Mouse (Mus musculus) midbrain, embryonic 12.5 days (tissue): ENCODE data around the gene Btbd10. TPM values are rescaled to one million over a fixed set of nuclear protein-coding genes. Genes with fewer than 3 reads are reported as not detected.

Source experiments
- ATAC-seq: fragments of 200-750 bp; cut with Nextera tagmentation; 2 replicates; pipeline ENCODE4 v1.8.0; 2017; ENCODE audit warnings: low read depth, moderate TSS enrichment, moderate library complexity; ENCODE audit not compliant: low FRiP score
- H3K27ac ChIP-seq: fragments of 300-500 bp; sonication (generic); replicated peaks from 2 replicates; pipeline ENCODE4 v1.5.1; 2016; ENCODE audit warnings: mild to moderate bottlenecking
- H3K27me3 ChIP-seq: fragments of 300-500 bp; sonication (generic); 2 replicates; pipeline ENCODE4 v1.6.1; 2016; ENCODE audit warnings: mild to moderate bottlenecking
- H3K36me3 ChIP-seq: fragments of 300-500 bp; sonication (generic); 2 replicates; pipeline ENCODE4 v1.6.1; 2016
- H3K4me1 ChIP-seq: fragments of 300-500 bp; sonication (generic); 2 replicates; pipeline ENCODE4 v1.6.1; 2016
- H3K4me2 ChIP-seq: fragments of 300-500 bp; sonication (generic); replicated peaks from 2 replicates; pipeline ENCODE4 v1.6.1; 2016; ENCODE audit warnings: mild to moderate bottlenecking, moderate library complexity
- H3K4me3 ChIP-seq: fragments of 300-500 bp; sonication (generic); 2 replicates; pipeline ENCODE4 v1.5.1; 2016; ENCODE audit warnings: mild to moderate bottlenecking
- H3K9ac ChIP-seq: fragments of 300-500 bp; sonication (generic); replicated peaks from 2 replicates; pipeline ENCODE4 v1.6.1; 2016; ENCODE audit warnings: mild to moderate bottlenecking, moderate library complexity
- H3K9me3 ChIP-seq: fragments of 300-500 bp; sonication (generic); 2 replicates; pipeline ENCODE4 v1.6.1; 2016; ENCODE audit warnings: mild to moderate bottlenecking
- WGBS: fragments of 180-500 bp; shearing (Covaris S2); methylation state at CpG from one replicate; pipeline ENCODE4 v1.1.7; 2016; 5-methylcytosine and 5-hydroxymethylcytosine counted together
- polyA plus RNA-seq: library from polyadenylated mRNA; unstranded; fragments of >200 nt; fragmentation: Nextera tagmentation; extraction: Ambion mirVana; gene quantifications from 2 replicates; pipeline ENCODE4 v1.2.1, GENCODE M21; 2016

The Btbd10 gene
- polyA plus RNA-seq, 1 experiment from 2014 or later: 39.8 TPM

- no peak overlapping the region for H3K9ac ChIP-seq
- H3K9me3 ChIP-seq: no peaks in the 10 kb centered on the region
- no peaks in the 10 kb centered on the region for H3K27me3 ChIP-seq
- WGBS: 83% methylated on average over 4 of the region's 4 CpGs
- H3K4me1 ChIP-seq: peaks cover 17% of the 10 kb centered on the region
- no peak overlapping the region for H3K27ac ChIP-seq
- H3K4me2 ChIP-seq: no peak overlapping the region
- no peaks in the 10 kb centered on the region for H3K36me3 ChIP-seq
- no peak for ATAC-seq
- no peak overlapping the region for H3K4me3 ChIP-seq
These were observed 1.8 kb downstream of the Btbd10 start for GRCm38 (mm10) chr7:113367440-113367839.

- Histone ChIP-seq H3K36me3 (no peaks in the 10 kb centered on the region), H3K4me2 (no peak overlapping the region), H3K27ac (no peak overlapping the region), H3K9ac (no peak overlapping the region), H3K4me1 (no peaks in the 10 kb centered on the region), H3K4me3 (no peak overlapping the region), H3K9me3 (no peaks in the 10 kb centered on the region), H3K27me3 (no peaks in the 10 kb centered on the region)
- WGBS: 75% methylated on average over 1 of the region's 1 CpGs
- no peak for ATAC-seq
These were observed 20.1 kb downstream of the Btbd10 start for GRCm38 (mm10) chr7:113349089-113349488.

GRCm38 (mm10) chr7:113347694-113348093 is 21.5 kb downstream of the Btbd10 start:
- H3K9me3 ChIP-seq: no peaks in the 10 kb centered on the region
- no peak for ATAC-seq
- H3K9ac ChIP-seq: no peak overlapping the region
- H3K36me3 ChIP-seq: no peaks in the 10 kb centered on the region
- H3K4me2 ChIP-seq: no peak overlapping the region
- H3K4me3 ChIP-seq: no peak overlapping the region
- H3K27ac ChIP-seq: no peak overlapping the region
- H3K27me3 ChIP-seq: no peaks in the 10 kb centered on the region
- no peaks in the 10 kb centered on the region for H3K4me1 ChIP-seq
- 92% methylated on average over 2 of the region's 2 CpGs for WGBS

- H3K4me2 ChIP-seq: no peak overlapping the region
- H3K27ac ChIP-seq: no peak overlapping the region
- WGBS: 40% methylated on average over 4 of the region's 4 CpGs
- H3K36me3 ChIP-seq: no peaks in the 10 kb centered on the region
- ATAC-seq: no peak
- no peaks in the 10 kb centered on the region for H3K4me1 ChIP-seq
- H3K27me3 ChIP-seq: no peaks in the 10 kb centered on the region
- H3K9ac ChIP-seq: no peak overlapping the region
- H3K9me3 ChIP-seq: no peaks in the 10 kb centered on the region
- H3K4me3 ChIP-seq: no peak overlapping the region
These were observed 21.9 kb downstream of the Btbd10 start for GRCm38 (mm10) chr7:113347271-113347670.

GRCm38 (mm10) chr7:113335250-113335649 is 33.9 kb downstream of the Btbd10 start:
- Histone ChIP-seq H3K4me2 (no peak overlapping the region), H3K36me3 (no peaks in the 10 kb centered on the region), H3K27ac (no peak overlapping the region), H3K4me1 (no peaks in the 10 kb centered on the region), H3K4me3 (no peak overlapping the region), H3K27me3 (no peaks in the 10 kb centered on the region), H3K9ac (no peak overlapping the region), H3K9me3 (no peaks in the 10 kb centered on the region)
- no peak for ATAC-seq
- WGBS: 85% methylated on average over 8 of the region's 8 CpGs

GRCm38 (mm10) chr7:113334036-113334435 is 35.2 kb downstream of the Btbd10 start:
- Histone ChIP-seq H3K27me3 (no peaks in the 10 kb centered on the region), H3K36me3 (no peaks in the 10 kb centered on the region), H3K27ac (no peak overlapping the region), H3K4me3 (no peak overlapping the region), H3K4me1 (no peaks in the 10 kb centered on the region), H3K9ac (no peak overlapping the region), H3K9me3 (no peaks in the 10 kb centered on the region), H3K4me2 (no peak overlapping the region)
- ATAC-seq: no peak

- H3K9ac ChIP-seq: no peak overlapping the region
- peaks cover 21% of the 10 kb centered on the region; the same call in 1 of the 2 replicates for H3K36me3 ChIP-seq
- H3K9me3 ChIP-seq: no peaks in the 10 kb centered on the region
- ATAC-seq: no peak
- H3K4me1 ChIP-seq: peaks cover 6% of the 10 kb centered on the region; the same call in 1 of the 2 replicates
- H3K4me2 ChIP-seq: no peak overlapping the region
- WGBS: 86% methylated on average over 1 of the region's 1 CpGs
- H3K4me3 ChIP-seq: no peak overlapping the region
- H3K27ac ChIP-seq: no peak overlapping the region
- no peaks in the 10 kb centered on the region for H3K27me3 ChIP-seq
These were observed 49.1 kb downstream of the Btbd10 start for GRCm38 (mm10) chr7:113320128-113320527.

- no peak overlapping the region for H3K27ac ChIP-seq
- ATAC-seq: no peak
- H3K36me3 ChIP-seq: 0 out of 2 replicates have a peak, but pooled peaks cover 8% of the 10 kb centered on the region
- H3K9me3 ChIP-seq: no peaks in the 10 kb centered on the region
- H3K9ac ChIP-seq: no peak overlapping the region
- no peaks in the 10 kb centered on the region for H3K4me1 ChIP-seq
- H3K4me3 ChIP-seq: no peak overlapping the region
- H3K4me2 ChIP-seq: no peak overlapping the region
- H3K27me3 ChIP-seq: no peaks in the 10 kb centered on the region
- 18% methylated on average over 2 of the region's 2 CpGs for WGBS
These were observed 57.4 kb downstream of the Btbd10 start for GRCm38 (mm10) chr7:113311784-113312183.

- no peak overlapping the region for H3K27ac ChIP-seq
- H3K4me1 ChIP-seq: no peaks in the 10 kb centered on the region
- H3K4me2 ChIP-seq: no peak overlapping the region
- no peak for ATAC-seq
- 58% methylated on average over 3 of the region's 3 CpGs for WGBS
- H3K27me3 ChIP-seq: no peaks in the 10 kb centered on the region
- H3K36me3 ChIP-seq: no peaks in the 10 kb centered on the region
- no peak overlapping the region for H3K9ac ChIP-seq
- no peak overlapping the region for H3K4me3 ChIP-seq
- no peaks in the 10 kb centered on the region for H3K9me3 ChIP-seq
These were observed 59.1 kb downstream of the Btbd10 start for GRCm38 (mm10) chr7:113310136-113310535.

- H3K36me3 ChIP-seq: peaks cover 5% of the 10 kb centered on the region; the same call in 1 of the 2 replicates
- H3K27ac ChIP-seq: no peak overlapping the region
- H3K4me1 ChIP-seq: peaks cover 11% of the 10 kb centered on the region
- no peak overlapping the region for H3K9ac ChIP-seq
- 91% methylated on average over 4 of the region's 4 CpGs for WGBS
- no peak for ATAC-seq
- no peaks in the 10 kb centered on the region for H3K27me3 ChIP-seq
- H3K4me2 ChIP-seq: no peak overlapping the region
- no peaks in the 10 kb centered on the region for H3K9me3 ChIP-seq
- H3K4me3 ChIP-seq: no peak overlapping the region
These were observed 71.4 kb downstream of the Btbd10 start for GRCm38 (mm10) chr7:113297813-113298212.

GRCm38 (mm10) chr7:113295077-113295890 is 73.9 kb downstream of the Btbd10 start:
- H3K4me1 ChIP-seq: peaks cover 11% of the 10 kb centered on the region
- no peaks in the 10 kb centered on the region for H3K36me3 ChIP-seq
- H3K4me3 ChIP-seq: no peak overlapping the region
- H3K9ac ChIP-seq: 0 out of 2 replicates have a peak overlapping the region, but pooled peaks have one; percentile 24
- H3K27me3 ChIP-seq: no peaks in the 10 kb centered on the region
- peak overlapping the region; percentile 13; the same call in 1 of the 2 replicates for H3K4me2 ChIP-seq
- H3K27ac ChIP-seq: no peak overlapping the region
- H3K9me3 ChIP-seq: no peaks in the 10 kb centered on the region
- 40% methylated on average over 17 of the region's 17 CpGs for WGBS
- 0 out of 2 replicates have a peak, but pooled peaks have one; percentile 47 for ATAC-seq

GRCm38 (mm10) chr7:113294598-113294997 is 74.6 kb downstream of the Btbd10 start:
- no peaks in the 10 kb centered on the region for H3K9me3 ChIP-seq
- no peak overlapping the region for H3K27ac ChIP-seq
- WGBS: 90% methylated on average over 6 of the region's 6 CpGs
- H3K36me3 ChIP-seq: no peaks in the 10 kb centered on the region
- no peak overlapping the region for H3K4me2 ChIP-seq
- no peak overlapping the region for H3K4me3 ChIP-seq
- no peak for ATAC-seq
- H3K4me1 ChIP-seq: peaks cover 11% of the 10 kb centered on the region
- H3K9ac ChIP-seq: no peak overlapping the region
- no peaks in the 10 kb centered on the region for H3K27me3 ChIP-seq
